Mouse (Mus musculus) megakaryocyte, embryonic 14.5 days (primary cell): Measurements from ENCODE around the gene Stk24.

Experiments used
- FLI1 ChIP-seq: IDR thresholded peaks from 2 replicates; pipeline ENCODE4 v1.6.1; 2012; ENCODE audit warnings: low read length, inconsistent platforms, mixed read lengths
- GATA1 ChIP-seq: IDR thresholded peaks from 3 replicates; pipeline ENCODE4 v1.6.1; 2012; ENCODE audit warnings: mixed read lengths, low read length, inconsistent platforms, borderline replicate concordance

DNA sequence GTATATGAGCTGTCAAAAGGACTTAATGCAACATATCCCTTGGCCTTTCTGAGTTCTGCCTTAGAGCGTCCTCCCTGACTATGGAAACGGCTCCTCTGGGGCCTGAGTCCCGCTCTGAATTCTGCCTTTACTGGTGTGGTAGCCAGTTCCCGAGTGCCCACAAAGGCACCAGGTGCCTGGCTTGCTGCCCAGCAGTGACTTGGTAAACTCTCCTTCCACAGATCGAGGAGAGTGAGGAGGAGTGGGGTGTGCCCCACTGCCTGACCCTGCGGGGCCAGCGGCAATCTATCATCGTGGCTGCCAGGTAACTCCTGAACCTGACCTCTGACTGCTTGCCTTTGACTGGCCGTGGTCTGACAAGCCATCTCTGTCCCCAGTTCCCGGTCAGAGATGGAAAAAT is 103.8 kb downstream of the Stk24 start:
- TF ChIP-seq GATA1 = no peak
- no peak for TF ChIP-seq FLI1
